Mouse (Mus musculus) bone marrow, adult 2 months (tissue): Measurements from ENCODE around the gene Prrt1.

Experiments used
- CTCF ChIP-seq: fragments of 200-500 bp; IDR thresholded peaks from 2 replicates; pipeline ENCODE4 v1.5.1; 2011; ENCODE audit warnings: low read length, control low read depth; ENCODE audit not compliant: control insufficient read depth, insufficient read depth
- POLR2A ChIP-seq: fragments of 200-500 bp; IDR thresholded peaks from 2 replicates; pipeline ENCODE4 v1.6.1; 2011; ENCODE audit warnings: low read depth, mild to moderate bottlenecking, control low read depth, low read length, borderline replicate concordance; ENCODE audit not compliant: control insufficient read depth

DNA sequence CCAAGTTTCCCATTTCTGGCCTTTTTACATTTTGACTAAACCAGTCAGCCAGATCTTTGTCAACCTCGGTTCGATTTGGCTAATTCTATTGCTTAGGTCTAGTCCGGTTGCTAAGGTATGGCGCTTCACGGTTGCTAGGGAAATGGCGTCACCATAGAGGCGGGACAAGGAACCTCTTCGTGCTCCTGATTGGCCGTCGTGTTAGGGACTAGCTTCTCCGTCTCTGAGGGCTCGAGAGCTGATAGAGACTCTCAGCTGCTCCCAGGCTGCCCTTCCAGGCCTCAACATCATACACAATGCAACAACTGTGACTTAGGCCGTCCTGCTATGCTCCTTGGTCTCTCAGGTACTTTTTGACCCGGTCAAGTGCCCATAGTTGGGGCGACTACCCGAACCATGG is 15.3 kb downstream of the Prrt1 start, which contains the start of gene Fkbpl:
- TF ChIP-seq POLR2A (no peak), CTCF (no peak)
